Comparison of ENCODE assay signal across 8 mouse cellular contexts in the genomic region with DNA sequence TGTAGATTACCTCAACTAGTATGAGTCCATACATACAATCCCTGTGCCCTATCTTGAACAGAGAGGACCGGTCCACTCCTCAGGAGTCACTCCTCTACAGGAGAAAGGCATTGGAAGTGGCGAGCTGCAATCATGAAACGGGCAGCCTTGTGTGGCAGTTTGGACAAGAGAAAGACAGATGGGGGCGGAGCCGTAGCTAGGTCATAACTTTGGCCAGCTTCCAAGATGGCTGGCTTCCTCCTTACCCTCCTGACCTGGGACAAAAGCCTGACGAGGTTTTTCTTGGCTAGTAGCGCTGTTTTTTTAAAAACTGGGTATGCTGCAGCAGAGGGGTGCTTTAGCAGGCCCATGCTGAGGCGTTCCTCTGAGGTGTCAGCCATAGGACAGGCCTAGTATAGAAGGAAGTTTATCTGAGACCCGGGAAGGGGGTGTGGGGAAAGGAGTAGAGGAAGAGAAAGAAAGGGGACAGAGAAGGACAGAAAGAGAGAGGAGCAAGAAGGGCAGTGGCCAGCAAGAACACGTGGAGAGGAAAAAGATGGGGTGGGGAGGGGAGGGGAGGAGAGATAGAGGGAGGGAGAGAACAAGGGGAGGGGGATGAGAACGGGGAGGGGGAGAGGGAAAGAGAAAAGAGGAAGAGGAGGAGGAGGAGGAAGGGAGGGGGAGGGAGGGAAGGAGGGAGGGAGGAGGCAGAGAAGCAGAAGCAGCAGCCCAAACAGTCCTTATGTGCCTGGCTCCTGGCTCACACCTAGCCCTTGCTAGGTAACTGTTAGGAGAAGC. TPM values are rescaled to one million over a fixed set of nuclear protein-coding genes. Genes with fewer than 3 reads are reported as not detected.
DNase-seq lines count a peak whose midpoint lies in the region; ATAC-seq lines count a peak whose summit lies in the region.

No protein-coding gene starts in this region.

- no peak overlapping the region for H3K4me3 ChIP-seq in forebrain, embryonic 16.5 days (replicated peaks; ENCODE audit: low read length)

- peak; percentile 83 for DNase-seq in 3T3-L1 (ENCODE audit: low read depth, low spot score)
- peak; percentile 89 for DNase-seq in adrenal gland, postnatal 14 days
- peak; percentile 38 to 42 for DNase-seq in layer of hippocampus, postnatal 10 days (ENCODE audit: low spot score in 2 of 2)
- DNase-seq in lung, postnatal 36 days: peak; percentile 93
- peak; percentile 61 for DNase-seq in retina, embryonic 14.5 days (ENCODE audit: low spot score)
- DNase-seq in c-Kit-positive CD71-positive TER-119-positive erythroid progenitor cells, embryonic 14.5 days (ENCODE audit: low spot score): no peak

- peak overlapping the region; percentile 77; the same call in 1 of the 2 replicates for H3K4me2 ChIP-seq in forebrain, embryonic 16.5 days (ENCODE audit: low read length)

- H3K36me3 ChIP-seq in forebrain, embryonic 16.5 days (ENCODE audit: control insufficient read depth, insufficient read depth): no peaks in the 10 kb centered on the region

- H3K27me3 ChIP-seq in forebrain, embryonic 16.5 days (replicated peaks; ENCODE audit: control insufficient read depth, insufficient read depth, low read length): no peaks in the 10 kb centered on the region

- peaks cover 17% of the 10 kb centered on the region for H3K4me1 ChIP-seq in forebrain, embryonic 16.5 days (replicated peaks; ENCODE audit: control insufficient read depth, insufficient read depth, low read length)

- WGBS in forebrain, embryonic 16.5 days: 20% methylated on average over 11 of the region's 11 CpGs

- H3K9ac ChIP-seq in forebrain, embryonic 16.5 days (replicated peaks; ENCODE audit: low read depth, low read length): no peak overlapping the region

- H3K9me3 ChIP-seq in forebrain, embryonic 16.5 days (ENCODE audit: control insufficient read depth, low read length): no peaks in the 10 kb centered on the region

- peak; percentile 34 for ATAC-seq in forebrain, embryonic 16.5 days
- peak; percentile 51 to 66 for ATAC-seq in hematopoietic stem cell, adult 5-6 weeks (replicated peaks in 1 of 2; ENCODE audit: insufficient read depth in 1 of 2, low FRiP score in 2 of 2, low TSS enrichment in 1 of 2, low read depth in 1 of 2, poor library complexity in 2 of 2, severe bottlenecking in 2 of 2)

- no peak overlapping the region for H3K27ac ChIP-seq in forebrain, embryonic 16.5 days (ENCODE audit: low read length)

RNA-seq across cellular contexts. Expression of gene Pyroxd2, which starts 0.8 kb away (rescaled TPM):
- 18.5 and 19.8 TPM in 2 replicates for total RNA-seq in adrenal gland, postnatal 14 days (2021)
- polyA plus RNA-seq in forebrain, embryonic 16.5 days (2015; fragmentation: Nextera tagmentation; extraction: Ambion mirVana): 1.5 and 1.7 TPM in 2 replicates
- 0.69 TPM in 1 of 2 replicates, not detected in the other for total RNA-seq in hematopoietic stem cell, adult 5-6 weeks (2017)
- total RNA-seq in layer of hippocampus, postnatal 10 days (2021): 1 to 10 TPM; 3.3 to 4.2 TPM

RNA-seq across cellular contexts. Expression of gene Hps1, which starts 26.4 kb away (rescaled TPM):
- 18.9 and 19.8 TPM in 2 replicates for total RNA-seq in adrenal gland, postnatal 14 days (2021)
- polyA plus RNA-seq in forebrain, embryonic 16.5 days (2015; fragmentation: Nextera tagmentation; extraction: Ambion mirVana): 13.8 and 14.5 TPM in 2 replicates
- 32.6 and 37.1 TPM in 2 replicates for total RNA-seq in hematopoietic stem cell, adult 5-6 weeks (2017)
- total RNA-seq in layer of hippocampus, postnatal 10 days (2021): 10 to 100 TPM in 1 of 2 experiments, 1 to 10 TPM in 1; 8.8 to 10.3 TPM
